Mouse (Mus musculus) stomach, embryonic 16.5 days (tissue): ENCODE data around the gene Pfkm. TPM values are rescaled to one million over a fixed set of nuclear protein-coding genes. Genes with fewer than 3 reads are reported as not detected.
A peak's percentile ranks its signal among the peaks of the same experiment; 100 is the strongest.

Experiments
- ATAC-seq: fragments of 200-750 bp; cut with Nextera tagmentation; 2 replicates; pipeline ENCODE4 v1.8.0; 2017; ENCODE audit warnings: moderate number of reproducible peaks, moderate TSS enrichment; ENCODE audit not compliant: insufficient read depth, low FRiP score
- H3K27ac ChIP-seq: fragments of 300-500 bp; sonication (generic); 2 replicates; pipeline ENCODE4 v1.5.1; 2014; ENCODE audit warnings: low read length
- H3K27me3 ChIP-seq: fragments of 300-500 bp; sonication (generic); 2 replicates; pipeline ENCODE4 v1.6.1; 2014; ENCODE audit warnings: low read length, control low read depth, mixed read lengths; ENCODE audit not compliant: control insufficient read depth, insufficient read depth
- H3K36me3 ChIP-seq: fragments of 300-500 bp; sonication (generic); 2 replicates; pipeline ENCODE4 v1.6.1; 2014; ENCODE audit warnings: low read length; ENCODE audit not compliant: control insufficient read depth, insufficient read depth
- H3K4me1 ChIP-seq: fragments of 300-500 bp; sonication (generic); 2 replicates; pipeline ENCODE4 v1.6.1; 2014; ENCODE audit warnings: low read length, control low read depth, mixed read lengths; ENCODE audit not compliant: control insufficient read depth, insufficient read depth
- H3K4me2 ChIP-seq: fragments of 300-500 bp; sonication (generic); 2 replicates; pipeline ENCODE4 v1.6.1; 2014; ENCODE audit warnings: low read depth, low read length, mixed read lengths
- H3K4me3 ChIP-seq: fragments of 300-500 bp; sonication (generic); replicated peaks from 2 replicates; pipeline ENCODE4 v1.5.1; 2014; ENCODE audit warnings: mild to moderate bottlenecking, low read length
- H3K9ac ChIP-seq: fragments of 300-500 bp; sonication (generic); 2 replicates; pipeline ENCODE4 v1.6.1; 2014; ENCODE audit warnings: low read length
- H3K9me3 ChIP-seq: fragments of 300-500 bp; sonication (generic); replicated peaks from 2 replicates; pipeline ENCODE4 v1.6.1; 2016; ENCODE audit warnings: low read length, control low read depth; ENCODE audit not compliant: control insufficient read depth
- WGBS: fragments of 180-500 bp; shearing (Covaris S2); extraction: QIAGEN DNeasy Blood & Tissue Kit; methylation state at CpG from one replicate; pipeline ENCODE4 v1.1.7; 2014; 5-methylcytosine and 5-hydroxymethylcytosine counted together
- polyA plus RNA-seq: library from polyadenylated mRNA; unstranded; fragments of >200 nt; fragmentation: Nextera tagmentation; extraction: Ambion mirVana; gene quantifications from 2 replicates; pipeline ENCODE4 v1.2.1, GENCODE M21; 2015

The Pfkm gene
- polyA plus RNA-seq, 1 experiment from 2014 or later, result 45.5 TPM

- WGBS, result 93% methylated on average over 4 of the region's 4 CpGs
- ATAC-seq, result no peak
These were observed 38.6 kb downstream of the Pfkm start for GRCm38 (mm10) chr15:98131001-98131400.

DNA sequence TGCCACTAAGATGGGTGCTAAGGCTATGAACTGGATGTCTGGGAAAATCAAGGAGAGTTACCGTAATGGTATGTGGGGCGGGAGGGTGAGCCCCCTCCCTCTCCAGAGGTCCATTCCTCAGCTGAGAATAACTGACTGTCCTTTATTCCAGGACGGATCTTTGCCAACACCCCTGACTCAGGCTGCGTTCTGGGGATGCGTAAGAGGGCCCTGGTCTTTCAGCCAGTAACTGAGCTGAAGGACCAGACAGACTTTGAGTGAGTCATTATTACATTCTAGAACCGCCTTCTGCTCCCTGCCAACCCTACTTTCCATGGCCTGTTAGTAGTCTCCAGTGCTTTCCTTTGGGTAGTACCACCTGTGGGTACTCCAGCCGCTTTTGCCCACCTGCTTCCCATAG lies 39.1 kb downstream of the Pfkm start:
- H3K4me2 ChIP-seq, result no peak overlapping the region
- H3K4me1 ChIP-seq, result no peaks in the 10 kb centered on the region
- no peaks in the 10 kb centered on the region for H3K27me3 ChIP-seq
- H3K27ac ChIP-seq, result no peak overlapping the region
- ATAC-seq, result no peak
- no peaks in the 10 kb centered on the region for H3K9me3 ChIP-seq
- 87% methylated on average over 7 of the region's 7 CpGs for WGBS
- H3K9ac ChIP-seq, result no peak overlapping the region
- no peak overlapping the region for H3K4me3 ChIP-seq
- peaks cover 7% of the 10 kb centered on the region; the same call in 1 of the 2 replicates for H3K36me3 ChIP-seq

More at GRCm38 (mm10) chr15:98131001-98131400, 38.6 kb downstream of the Pfkm start:
- H3K9ac ChIP-seq, result no peak overlapping the region
- H3K9me3 ChIP-seq, result no peaks in the 10 kb centered on the region
- no peak overlapping the region for H3K27ac ChIP-seq
- H3K27me3 ChIP-seq, result no peaks in the 10 kb centered on the region
- H3K4me3 ChIP-seq, result no peak overlapping the region
- peaks cover 5% of the 10 kb centered on the region; the same call in 1 of the 2 replicates for H3K36me3 ChIP-seq
- no peak overlapping the region for H3K4me2 ChIP-seq
- H3K4me1 ChIP-seq, result no peaks in the 10 kb centered on the region

- no peaks in the 10 kb centered on the region for H3K9me3 ChIP-seq
- H3K9ac ChIP-seq, result no peak overlapping the region
- no peaks in the 10 kb centered on the region for H3K4me1 ChIP-seq
- H3K4me2 ChIP-seq, result no peak overlapping the region
- WGBS, result 81% methylated on average over 15 of the region's 15 CpGs
- H3K36me3 ChIP-seq, result peaks cover 7% of the 10 kb centered on the region; the same call in 1 of the 2 replicates
- ATAC-seq, result no peak
- no peak overlapping the region for H3K27ac ChIP-seq
- no peak overlapping the region for H3K4me3 ChIP-seq
- no peaks in the 10 kb centered on the region for H3K27me3 ChIP-seq
These were observed 39.7 kb downstream of the Pfkm start for GRCm38 (mm10) chr15:98131942-98132655.

- H3K36me3 ChIP-seq, result peaks cover 7% of the 10 kb centered on the region; the same call in 1 of the 2 replicates
- no peak overlapping the region for H3K9ac ChIP-seq
- no peak overlapping the region for H3K27ac ChIP-seq
- WGBS, result 90% methylated on average over 3 of the region's 3 CpGs
- H3K4me3 ChIP-seq, result no peak overlapping the region
- no peak overlapping the region for H3K4me2 ChIP-seq
- H3K4me1 ChIP-seq, result no peaks in the 10 kb centered on the region
- ATAC-seq, result no peak
- no peaks in the 10 kb centered on the region for H3K27me3 ChIP-seq
- H3K9me3 ChIP-seq, result no peaks in the 10 kb centered on the region
These were observed 41.1 kb downstream of the Pfkm start for GRCm38 (mm10) chr15:98133471-98133870.

DNA sequence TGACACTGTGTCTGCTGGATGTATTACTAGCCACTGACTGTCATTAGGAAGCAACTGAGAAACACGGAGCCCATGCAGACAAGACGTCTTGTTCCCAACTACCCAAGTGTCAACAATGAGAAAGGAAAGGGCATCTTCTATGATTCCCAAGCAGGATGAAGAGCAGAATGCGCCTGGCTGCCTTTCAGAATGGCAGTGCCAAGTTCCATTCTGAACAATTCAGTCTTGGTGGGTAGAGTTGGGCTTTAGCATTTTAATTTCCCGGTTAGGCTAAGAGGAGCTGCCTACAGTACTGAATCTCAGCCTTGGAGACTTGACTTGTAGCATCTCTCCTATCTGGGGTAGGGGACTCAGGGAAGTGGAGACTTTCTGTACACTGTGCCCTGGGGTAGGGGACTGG lies 41.6 kb downstream of the Pfkm start:
- no peaks in the 10 kb centered on the region for H3K27me3 ChIP-seq
- H3K4me2 ChIP-seq, result no peak overlapping the region
- no peak overlapping the region for H3K27ac ChIP-seq
- no peak overlapping the region for H3K4me3 ChIP-seq
- WGBS, result 91% methylated on average over 4 of the region's 4 CpGs
- no peak overlapping the region for H3K9ac ChIP-seq
- peaks cover 7% of the 10 kb centered on the region; the same call in 1 of the 2 replicates for H3K36me3 ChIP-seq
- H3K9me3 ChIP-seq, result no peaks in the 10 kb centered on the region
- no peaks in the 10 kb centered on the region for H3K4me1 ChIP-seq
- ATAC-seq, result no peak

DNA sequence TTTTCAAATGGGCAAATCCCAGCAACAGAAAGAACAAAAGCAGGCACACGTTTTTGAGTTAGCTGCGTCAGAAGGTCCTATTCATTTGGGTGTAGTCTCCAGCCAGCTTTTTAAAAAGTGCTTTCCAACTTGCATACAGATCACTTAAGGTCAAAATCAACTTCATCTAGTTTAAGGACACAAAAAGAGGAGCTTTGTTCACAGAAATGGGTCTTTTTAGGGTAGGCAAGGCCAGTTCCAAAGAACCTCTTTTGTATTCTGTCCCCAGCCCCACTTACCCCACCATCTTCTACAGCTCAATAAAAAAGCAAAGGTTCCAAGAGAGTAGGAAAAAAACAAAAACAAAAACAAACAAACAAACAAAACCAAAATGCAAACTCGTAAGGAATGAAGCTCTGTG lies 42.3 kb downstream of the Pfkm start:
- Histone ChIP-seq H3K4me3 (no peak overlapping the region), H3K27me3 (no peaks in the 10 kb centered on the region), H3K9me3 (no peaks in the 10 kb centered on the region), H3K27ac (no peak overlapping the region), H3K4me1 (no peaks in the 10 kb centered on the region), H3K4me2 (no peak overlapping the region), H3K9ac (no peak overlapping the region), H3K36me3 (peaks cover 7% of the 10 kb centered on the region; the same call in 1 of the 2 replicates)
- WGBS, result 74% methylated on average over 3 of the region's 3 CpGs
- no peak for ATAC-seq

GRCm38 (mm10) chr15:98135671-98136070 lies 43.3 kb downstream of the Pfkm start:
- H3K4me3 ChIP-seq, result no peak overlapping the region
- no peak overlapping the region for H3K9ac ChIP-seq
- WGBS, result 94% methylated on average over 13 of the region's 13 CpGs
- H3K36me3 ChIP-seq, result peaks cover 7% of the 10 kb centered on the region; the same call in 1 of the 2 replicates
- H3K27me3 ChIP-seq, result no peaks in the 10 kb centered on the region
- H3K27ac ChIP-seq, result no peak overlapping the region
- no peaks in the 10 kb centered on the region for H3K9me3 ChIP-seq
- no peak for ATAC-seq
- no peak overlapping the region for H3K4me2 ChIP-seq
- no peaks in the 10 kb centered on the region for H3K4me1 ChIP-seq

GRCm38 (mm10) chr15:98136871-98137270 lies 44.5 kb downstream of the Pfkm start:
- peaks cover 7% of the 10 kb centered on the region; the same call in 1 of the 2 replicates for H3K36me3 ChIP-seq
- no peak overlapping the region for H3K4me2 ChIP-seq
- H3K27ac ChIP-seq, result no peak overlapping the region
- no peaks in the 10 kb centered on the region for H3K4me1 ChIP-seq
- H3K27me3 ChIP-seq, result no peaks in the 10 kb centered on the region
- no peak overlapping the region for H3K4me3 ChIP-seq
- no peaks in the 10 kb centered on the region for H3K9me3 ChIP-seq
- WGBS, result 92% methylated on average over 9 of the region's 9 CpGs
- H3K9ac ChIP-seq, result no peak overlapping the region
- no peak for ATAC-seq

DNA sequence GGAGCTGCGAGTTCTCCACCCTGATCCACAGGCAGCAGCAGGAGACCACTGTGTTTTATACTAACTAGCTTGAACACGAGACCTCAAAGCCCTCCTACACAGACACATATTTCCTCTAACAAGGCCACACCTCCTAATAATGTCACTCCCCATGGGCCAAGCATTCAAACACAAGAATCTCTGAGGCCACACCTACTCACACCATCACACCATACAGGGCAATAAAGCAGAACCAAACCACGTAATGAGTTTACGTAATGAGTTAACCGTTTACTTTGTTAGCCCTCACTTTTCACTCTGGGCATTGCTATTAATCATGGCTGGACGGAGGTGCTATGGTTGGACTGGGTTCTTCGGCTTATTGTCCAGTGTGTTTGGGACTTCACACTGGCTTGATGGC lies 47.4 kb downstream of the Pfkm start:
- Histone ChIP-seq H3K27ac (no peak overlapping the region), H3K4me1 (0 out of 2 replicates have a peak, but pooled peaks cover 4% of the 10 kb centered on the region), H3K9me3 (no peaks in the 10 kb centered on the region), H3K27me3 (no peaks in the 10 kb centered on the region), H3K4me2 (no peak overlapping the region), H3K9ac (no peak overlapping the region), H3K4me3 (no peak overlapping the region), H3K36me3 (peaks cover 4% of the 10 kb centered on the region; the same call in 1 of the 2 replicates)
- ATAC-seq, result peak; percentile 69
- WGBS, result 55% methylated on average over 7 of the region's 7 CpGs
